Comparison of ENCODE assay signal across 9 mouse cellular contexts in the genomic region with DNA sequence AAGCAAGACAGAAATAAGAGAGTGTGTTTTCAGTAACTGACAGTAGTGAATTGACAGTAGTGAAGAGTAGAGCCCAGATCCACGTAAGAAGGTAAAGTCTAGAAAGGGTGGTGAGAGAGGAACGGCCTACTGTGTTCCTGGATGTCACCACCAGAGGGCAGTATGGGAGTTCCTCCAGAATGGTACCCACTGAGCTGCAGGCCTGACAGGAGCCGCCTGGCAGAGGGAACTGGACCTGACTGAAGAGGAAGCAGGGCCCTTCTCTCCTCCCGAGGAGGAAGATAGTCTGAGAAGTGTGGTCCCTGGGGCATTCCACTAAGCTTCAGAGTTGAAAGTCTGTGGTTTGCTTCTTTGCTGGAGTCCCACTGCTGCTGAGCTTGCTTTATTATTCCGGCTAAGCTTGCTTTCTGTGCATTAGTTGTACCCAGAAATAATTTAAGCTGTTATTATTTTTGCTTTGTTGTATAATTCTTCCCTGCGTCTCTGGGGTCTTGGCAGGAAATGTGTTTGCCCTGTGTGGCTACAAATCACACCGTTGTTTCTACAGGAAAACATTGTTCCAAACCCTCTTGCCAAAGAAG. TPM values are rescaled to one million over a fixed set of nuclear protein-coding genes. Genes with fewer than 3 reads are reported as not detected.
DNase-seq lines count a peak whose midpoint lies in the region; ATAC-seq lines count a peak whose summit lies in the region.
"Had no signal": no experiment of that assay in that cellular context is flagged by ENCODE, and none has a peak within 500 bp of the region (broad histone marks: within the 10 kb centered on the region; RNA-seq: fewer than 3 reads in every experiment).

No protein-coding gene starts in this region.

- no peak overlapping the region for H3K9ac ChIP-seq in hindbrain, embryonic 12.5 days

- H3K4me2 ChIP-seq in hindbrain, embryonic 12.5 days (replicated peaks), result no peak overlapping the region

- 31% methylated on average over 7 of the region's 7 CpGs for WGBS in hindbrain, embryonic 12.5 days

- H3K4me1 ChIP-seq in hindbrain, embryonic 12.5 days, result no peaks in the 10 kb centered on the region

- H3K9me3 ChIP-seq in hindbrain, embryonic 12.5 days (replicated peaks), result no peaks in the 10 kb centered on the region

- peak; percentile 71 for DNase-seq in Muller cell, postnatal 12 days (ENCODE audit: inconsistent ontology term)
- DNase-seq in cerebellum, adult 9-10 months, result peak; percentile 89
- peak; percentile 47 to 71 for DNase-seq in frontal cortex, postnatal 14 days (ENCODE audit: low spot score in 2 of 2)
- DNase-seq in layer of hippocampus, postnatal 14 days (ENCODE audit: low spot score in 2 of 2), result peak; percentile 57 to 85
- peak; percentile 91 for DNase-seq in lung, postnatal 10 days
- peak; percentile 95 for DNase-seq in retina, embryonic 14.5 days (ENCODE audit: low spot score)
- DNase-seq in thymus, postnatal 25 days, result peak; percentile 84

- no peak overlapping the region for H3K27ac ChIP-seq in hindbrain, embryonic 12.5 days

- H3K27me3 ChIP-seq in hindbrain, embryonic 12.5 days, result no peaks in the 10 kb centered on the region

- H3K36me3 ChIP-seq in hindbrain, embryonic 12.5 days, result peaks cover 32% of the 10 kb centered on the region

- H3K4me3 ChIP-seq in hindbrain, embryonic 12.5 days, result no peak overlapping the region
- H3K4me3 ChIP-seq: myocyte had no signal

- peak; percentile 68 for ATAC-seq in hindbrain, embryonic 12.5 days (ENCODE audit: low FRiP score)

RNA-seq across cellular contexts. Expression of gene Lsm10, which starts 10.3 kb away (rescaled TPM):
- 37.7 and 39.6 TPM in 2 replicates for polyA plus RNA-seq in hindbrain, embryonic 12.5 days (2016; fragmentation: Nextera tagmentation; extraction: Ambion mirVana)
- 10 to 100 TPM; 12.9 to 13.1 TPM for total RNA-seq in layer of hippocampus, postnatal 14 days (2021)

RNA-seq across cellular contexts. Expression of gene Stk40, which starts 17.7 kb away (rescaled TPM):
- 49.4 and 51.0 TPM in 2 replicates for polyA plus RNA-seq in hindbrain, embryonic 12.5 days (2016; fragmentation: Nextera tagmentation; extraction: Ambion mirVana)
- 10 to 100 TPM; 20.8 to 21.3 TPM for total RNA-seq in layer of hippocampus, postnatal 14 days (2021)

RNA-seq across cellular contexts. Expression of gene Oscp1, which starts 27.7 kb away (rescaled TPM):
- 23.5 and 25.0 TPM in 2 replicates for polyA plus RNA-seq in hindbrain, embryonic 12.5 days (2016; fragmentation: Nextera tagmentation; extraction: Ambion mirVana)
- total RNA-seq in layer of hippocampus, postnatal 14 days (2021), result 10 to 100 TPM; 45.5 to 49.0 TPM

RNA-seq across cellular contexts. Expression of gene Mrps15, which starts 39.4 kb away (rescaled TPM):
- polyA plus RNA-seq in hindbrain, embryonic 12.5 days (2016; fragmentation: Nextera tagmentation; extraction: Ambion mirVana), result 133 and 140 TPM in 2 replicates
- 10 to 100 TPM; 46.6 to 47.9 TPM for total RNA-seq in layer of hippocampus, postnatal 14 days (2021)
